In genomic region chr10:20669467-20669866, GRCm38 (mm10) we compare ENCODE assay signal across 14 mouse cellular contexts. TPM values are rescaled to one million over a fixed set of nuclear protein-coding genes. Genes with fewer than 3 reads are reported as not detected.
DNase-seq lines count a peak whose midpoint lies in the region; ATAC-seq and TF ChIP-seq lines count a peak whose summit lies in the region.
"Had no signal": no experiment of that assay in that cellular context is flagged by ENCODE, and none has a peak within 500 bp of the region (broad histone marks: within the 10 kb centered on the region; RNA-seq: fewer than 3 reads in every experiment).

No protein-coding gene starts in this region.

- DNase-seq in embryo, embryonic 10 days (ENCODE audit: low spot score) = peak; percentile 20
- no peak for DNase-seq in embryo, embryonic 9.5 days (ENCODE audit: extremely low spot score)
- DNase-seq in lung, adult 2 months = no peak
- DNase-seq in forebrain, embryonic 14.5 days (ENCODE audit: low spot score) = peak; percentile 42
- DNase-seq in natural killer cell, adult 2 months (ENCODE audit: low spot score in 2 of 2) = no peak
- no peak for DNase-seq in testis, postnatal 14 days (ENCODE audit: low spot score)
- DNase-seq: cerebellum, adult 18-20 months; embryo, embryonic 11 days; kidney, postnatal 25 days had no signal

- 58% methylated on average over 10 of the region's 10 CpGs for WGBS in lung, embryonic 15.5 days
- WGBS in lung, adult 2 months = 70% methylated on average over 10 of the region's 10 CpGs
- 58% methylated on average over 10 of the region's 10 CpGs for WGBS in forebrain, embryonic 14.5 days
- WGBS in midbrain, embryonic 15.5 days = 71% methylated on average over 10 of the region's 10 CpGs

- no peaks in the 10 kb centered on the region for H3K27me3 ChIP-seq in lung, embryonic 15.5 days
- H3K27me3 ChIP-seq in forebrain, embryonic 14.5 days (replicated peaks; ENCODE audit: control insufficient read depth, insufficient read depth, low read length) = no peaks in the 10 kb centered on the region
- no peaks in the 10 kb centered on the region for H3K27me3 ChIP-seq in midbrain, embryonic 15.5 days (replicated peaks)
- H3K27me3 ChIP-seq: heart, embryonic 12.5 days; midbrain, embryonic 12.5 days had no signal

- no peak overlapping the region for H3K9ac ChIP-seq in lung, embryonic 15.5 days
- peak overlapping the region; percentile 25; the same call in 1 of the 2 replicates for H3K9ac ChIP-seq in forebrain, embryonic 14.5 days (ENCODE audit: low read length)
- H3K9ac ChIP-seq in midbrain, embryonic 15.5 days = no peak overlapping the region
- H3K9ac ChIP-seq: heart, embryonic 12.5 days; liver, embryonic 14.5 days; midbrain, embryonic 12.5 days had no signal

- H3K4me1 ChIP-seq in lung, embryonic 15.5 days = peaks cover 16% of the 10 kb centered on the region
- H3K4me1 ChIP-seq in lung, adult 2 months (ENCODE audit: control insufficient read depth, insufficient read depth, low read length) = no peaks in the 10 kb centered on the region; the same call in 1 of the 2 replicates
- H3K4me1 ChIP-seq in forebrain, embryonic 14.5 days (ENCODE audit: control insufficient read depth, insufficient read depth, low read length) = no peaks in the 10 kb centered on the region
- H3K4me1 ChIP-seq in midbrain, embryonic 15.5 days = peaks cover 15% of the 10 kb centered on the region

- ATAC-seq in lung, embryonic 15.5 days (ENCODE audit: borderline replicate concordance, extremely low read depth, low FRiP score, low TSS enrichment) = peak; percentile 49; the same call in 1 of the 2 replicates
- peak; percentile 67; the same call in 1 of the 2 replicates for ATAC-seq in forebrain, embryonic 14.5 days
- ATAC-seq in midbrain, embryonic 15.5 days (replicated peaks) = peak; percentile 48; the same call in 1 of the 2 replicates

- no peak overlapping the region for H3K4me2 ChIP-seq in lung, embryonic 15.5 days
- no peak overlapping the region for H3K4me2 ChIP-seq in forebrain, embryonic 14.5 days (ENCODE audit: low read length)
- no peak overlapping the region for H3K4me2 ChIP-seq in midbrain, embryonic 15.5 days
- H3K4me2 ChIP-seq: heart, embryonic 12.5 days; midbrain, embryonic 12.5 days had no signal

- H3K4me3 ChIP-seq in lung, embryonic 15.5 days = no peak overlapping the region
- H3K4me3 ChIP-seq in lung, adult 2 months (replicated peaks; ENCODE audit: extremely low read depth, low read depth, low read length) = no peak overlapping the region
- no peak overlapping the region for H3K4me3 ChIP-seq in forebrain, embryonic 14.5 days (ENCODE audit: low read depth, low read length)
- no peak overlapping the region for H3K4me3 ChIP-seq in midbrain, embryonic 15.5 days
- H3K4me3 ChIP-seq: heart, embryonic 12.5 days; midbrain, embryonic 12.5 days had no signal

- TF ChIP-seq CTCF in lung, adult 2 months (IDR thresholded peaks at IDR 0.05; ENCODE audit: insufficient read depth, low read length) = no peak

- peak overlapping the region; percentile 73 for H3K27ac ChIP-seq in lung, embryonic 15.5 days
- H3K27ac ChIP-seq in forebrain, embryonic 14.5 days (ENCODE audit: low read depth, low read length) = no peak overlapping the region
- peak overlapping the region; percentile 31; the same call in 1 of the 2 replicates for H3K27ac ChIP-seq in midbrain, embryonic 15.5 days
- H3K27ac ChIP-seq: liver, embryonic 14.5 days; midbrain, embryonic 12.5 days had no signal

- H3K36me3 ChIP-seq in lung, embryonic 15.5 days = no peaks in the 10 kb centered on the region
- H3K36me3 ChIP-seq in forebrain, embryonic 14.5 days (ENCODE audit: control insufficient read depth, insufficient read depth, low read length) = no peaks in the 10 kb centered on the region
- H3K36me3 ChIP-seq in midbrain, embryonic 15.5 days (replicated peaks) = no peaks in the 10 kb centered on the region
- H3K36me3 ChIP-seq: heart, embryonic 12.5 days; midbrain, embryonic 12.5 days had no signal

- H3K9me3 ChIP-seq in lung, embryonic 15.5 days = no peaks in the 10 kb centered on the region
- no peaks in the 10 kb centered on the region for H3K9me3 ChIP-seq in forebrain, embryonic 14.5 days (replicated peaks; ENCODE audit: control insufficient read depth, low read length)
- H3K9me3 ChIP-seq in midbrain, embryonic 15.5 days = no peaks in the 10 kb centered on the region
- H3K9me3 ChIP-seq: heart, embryonic 12.5 days had no signal

- TF ChIP-seq POLR2A in lung, adult 2 months (IDR thresholded peaks at IDR 0.05; ENCODE audit: borderline replicate concordance, extremely low read depth, low read depth, low read length) = no peak

RNA-seq across cellular contexts. Expression of gene Pde7b, which starts 55.4 kb away (rescaled TPM):
- polyA plus RNA-seq in lung, embryonic 15.5 days (2015; fragmentation: Nextera tagmentation; extraction: Ambion mirVana) = 2.5 and 3.1 TPM in 2 replicates
- polyA plus RNA-seq in lung, adult 2 months (2012; rRNA removed) = 17.7 and 18.7 TPM in 2 replicates
- polyA plus RNA-seq in forebrain, embryonic 14.5 days (2014; fragmentation: Nextera tagmentation; extraction: Ambion mirVana) = 1.3 and 2.3 TPM in 2 replicates
- 3.1 and 3.2 TPM in 2 replicates for polyA plus RNA-seq in midbrain, embryonic 15.5 days (2015; fragmentation: Nextera tagmentation; extraction: Ambion mirVana)

Comparison
In these comparisons a context has a peak if more than half of its experiments do, and no peak if none do; other contexts are left out.
1. DNase-seq: peak in embryo, embryonic 10 days (single experiment) and forebrain, embryonic 14.5 days (single experiment); none in embryo, embryonic 9.5 days (single experiment), lung, adult 2 months (single experiment), natural killer cell, adult 2 months (0 of 2) and testis, postnatal 14 days (single experiment).
2. Peak in every context shown above with its lines, with median percentiles within 50 percentile points of each other: ATAC-seq.